Mouse (Mus musculus) erythroblast, embryonic 14.5 days (primary cell): Measurements from ENCODE around the gene Olfr556.

Experiments used
- GATA1 ChIP-seq: IDR thresholded peaks from 2 replicates; pipeline ENCODE4 v1.6.1; 2012; ENCODE audit warnings: low read length, inconsistent platforms, mixed read lengths
- TAL1 ChIP-seq: IDR thresholded peaks from 3 replicates; pipeline ENCODE4 v1.6.1; 2012; ENCODE audit warnings: low read length, inconsistent platforms, mixed read lengths

DNA sequence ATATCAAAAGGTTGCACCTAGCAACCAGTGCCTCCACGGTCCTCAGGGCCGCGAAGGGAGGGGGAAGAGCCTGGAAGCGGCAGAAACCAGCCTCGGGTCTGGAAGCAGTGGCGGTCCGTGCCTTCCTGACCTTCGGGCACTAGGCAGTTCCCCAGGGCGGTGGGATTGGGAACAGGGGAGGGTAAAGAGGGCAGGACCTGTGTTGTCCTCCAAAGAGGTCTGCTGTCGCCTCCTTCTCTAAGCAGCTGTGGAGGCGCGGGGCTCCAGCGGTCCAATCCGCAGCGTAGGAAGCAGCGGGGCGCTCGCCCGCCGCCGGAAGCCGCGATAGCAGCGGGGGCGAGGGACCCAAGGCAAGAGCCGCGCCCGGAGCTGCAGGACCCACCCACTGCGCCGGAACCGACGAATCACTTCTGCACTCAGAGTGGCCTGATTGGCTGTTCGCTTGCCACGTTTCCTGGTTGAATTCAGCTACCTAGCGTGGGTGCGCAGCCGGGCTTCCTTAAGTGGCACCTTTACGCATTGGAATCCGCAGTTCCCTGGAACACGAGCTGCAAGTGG, 22.3 kb downstream of the Olfr556 start, which contains the start of gene Trim68:
- TF ChIP-seq TAL1 (no peak), GATA1 (no peak)
